Mouse (Mus musculus): ENCODE measurements at regions not wholly inside any gene's neighbourhood (a gene's known extent, or its start where the extent isn't known, plus 50 kb on each side); places are given as distances from the start of the nearest gene placed in this dataset.

DNA sequence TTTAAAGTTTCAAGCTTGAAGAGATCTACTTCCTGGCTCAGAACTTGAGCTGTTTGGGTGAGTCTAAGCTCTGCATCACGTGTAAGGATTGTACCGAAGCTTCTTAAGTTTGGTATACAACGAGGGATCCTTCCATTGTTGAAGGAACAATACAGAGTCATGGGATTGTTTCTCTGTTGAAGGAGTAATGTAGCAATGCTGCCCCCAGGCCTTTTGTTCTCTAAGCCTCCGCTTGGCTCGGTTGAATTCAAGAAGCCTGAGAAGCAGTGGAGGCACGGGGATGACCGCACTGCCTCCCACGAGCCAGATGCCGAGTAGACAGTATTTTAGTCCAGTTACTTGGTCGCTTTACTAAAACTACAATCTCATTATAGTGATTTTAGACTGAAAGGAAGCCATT lies 90.9 kb upstream of the Nampt start:
- DNase-seq (ENCODE audit: low read depth, low spot score): no peak

DNA sequence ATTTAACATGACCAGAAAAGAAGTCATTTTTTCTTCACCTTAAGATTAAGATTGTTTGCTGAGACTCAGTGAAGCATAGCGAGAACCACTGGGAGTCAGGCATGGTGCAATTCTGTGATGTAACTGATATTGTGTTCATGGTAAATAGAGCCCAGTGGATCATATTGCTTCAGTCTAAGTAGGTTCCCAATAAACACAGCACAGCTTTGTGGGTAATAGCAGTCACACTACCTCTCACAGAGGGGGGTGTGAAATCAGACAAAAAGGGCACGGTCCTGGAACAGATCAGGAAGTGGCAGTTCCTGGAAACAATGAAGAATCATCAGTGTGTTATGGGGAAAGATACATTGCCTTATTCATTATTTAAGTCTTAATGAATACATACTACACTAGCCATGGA lies 84.1 kb upstream of the Nampt start:
- DNase-seq (ENCODE audit: low read depth, low spot score): no peak

DNA sequence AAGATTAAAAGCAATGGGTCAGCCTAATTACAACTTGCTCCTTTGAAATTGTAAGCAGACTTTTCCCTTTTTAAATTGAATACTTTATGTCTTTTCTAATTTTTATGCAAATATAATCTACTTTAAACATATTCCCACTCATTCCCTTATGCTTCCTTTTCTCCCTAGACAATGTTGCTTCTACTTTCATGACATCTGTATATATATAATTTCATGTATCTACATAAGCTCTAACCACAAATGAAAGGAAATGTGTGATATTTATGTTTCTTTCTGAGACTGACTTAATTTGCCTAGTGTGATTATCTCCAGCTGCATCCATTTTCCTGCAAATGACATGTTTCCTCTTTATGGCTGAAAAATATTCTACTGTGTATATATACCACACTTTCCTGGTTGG lies 77.9 kb upstream of the Nampt start:
- no peak for DNase-seq (ENCODE audit: low read depth, low spot score)

DNA sequence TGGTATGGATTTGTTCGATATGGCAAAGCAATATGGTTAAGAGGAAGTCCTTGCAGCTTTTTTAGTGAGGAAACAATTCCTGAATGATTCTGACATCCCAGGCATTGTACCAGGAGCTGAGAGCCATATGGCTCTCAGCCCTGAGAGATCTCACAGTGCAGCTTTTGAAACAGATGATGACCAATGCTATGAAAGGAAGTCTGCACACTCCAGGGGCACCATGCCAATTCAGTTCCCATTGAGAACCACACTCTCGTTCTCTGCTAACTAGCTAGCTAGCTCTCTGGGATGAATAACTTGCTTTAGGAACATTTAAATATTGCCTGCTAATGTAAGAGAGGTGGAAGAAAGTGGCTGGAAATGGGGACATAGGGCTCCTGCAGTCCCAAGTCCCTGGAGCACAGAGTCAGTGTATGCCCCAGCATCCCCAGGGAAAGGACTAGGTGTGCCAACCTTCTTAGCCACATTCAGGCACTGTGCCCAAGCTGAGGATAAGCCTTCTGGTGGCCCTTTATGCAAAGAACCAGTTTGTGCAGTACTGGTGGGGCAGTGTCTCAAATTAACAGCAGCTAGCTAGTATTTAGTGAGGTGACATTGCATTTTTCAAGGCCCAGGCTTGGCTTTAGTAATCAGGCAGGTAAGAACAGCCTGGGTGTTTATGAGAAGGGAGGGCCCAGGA lies 61.8 kb upstream of the Nampt start:
- no peak for DNase-seq (ENCODE audit: low read depth, low spot score)

DNA sequence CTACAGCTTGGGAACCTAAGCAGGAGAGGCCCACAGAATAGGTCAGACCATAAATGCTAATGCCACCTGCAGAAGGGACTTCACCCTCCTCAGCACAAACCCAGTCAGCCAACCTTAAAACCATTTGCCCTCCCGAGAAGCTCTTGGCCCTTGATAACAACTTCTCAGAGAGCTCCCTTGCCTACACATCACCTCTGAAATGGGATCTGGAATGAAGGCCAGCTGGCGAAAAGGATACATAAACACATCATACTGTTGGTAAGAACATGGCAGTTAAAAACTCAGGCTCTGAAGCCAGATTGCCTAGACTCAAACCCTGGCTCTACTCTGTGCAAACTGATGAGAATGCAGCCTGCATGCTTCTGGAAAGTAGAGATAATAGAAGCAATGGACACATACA lies 61.2 kb upstream of the Nampt start:
- no peak for DNase-seq (ENCODE audit: low read depth, low spot score)

DNA sequence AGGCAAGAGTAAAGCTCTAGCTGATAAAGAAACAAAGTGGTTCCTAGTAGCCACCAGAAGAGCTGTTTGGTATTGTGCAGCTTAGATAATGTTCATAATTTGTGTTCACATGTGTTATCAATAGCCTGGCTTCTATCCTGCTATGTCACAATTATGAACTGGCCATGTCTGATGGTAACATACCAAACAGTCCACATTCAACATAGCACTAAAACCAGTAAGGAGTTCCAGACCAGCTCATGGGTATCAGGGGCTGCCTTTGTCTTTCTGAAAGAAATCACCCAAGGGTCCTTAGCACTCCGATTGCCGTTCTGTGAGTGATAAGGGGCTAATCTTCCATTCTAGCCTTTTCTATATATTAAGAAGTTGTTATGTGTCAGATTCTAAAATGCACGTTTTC lies 58.7 kb upstream of the Nampt start:
- no peak for DNase-seq (ENCODE audit: low read depth, low spot score)

DNA sequence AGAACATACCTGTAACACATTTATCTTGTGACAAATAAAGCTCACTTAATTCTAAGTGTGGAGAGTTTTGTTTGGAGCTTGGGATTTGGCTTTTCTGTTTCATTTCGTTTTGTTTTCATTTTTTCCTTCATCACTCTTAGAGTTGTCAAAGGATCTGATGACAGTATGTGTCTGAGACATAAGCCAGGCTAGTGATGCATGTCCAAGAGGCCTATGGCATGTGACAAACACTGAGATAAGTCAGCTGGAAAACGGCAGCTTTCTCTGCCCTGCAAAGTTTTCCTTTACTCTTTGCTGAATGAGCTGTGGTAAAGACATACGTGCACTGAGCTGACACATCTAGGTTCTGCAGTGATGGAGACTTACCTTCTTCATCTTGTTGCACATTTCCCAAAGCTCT lies 58.3 kb upstream of the Nampt start:
- no peak for DNase-seq (ENCODE audit: low read depth, low spot score)

DNA sequence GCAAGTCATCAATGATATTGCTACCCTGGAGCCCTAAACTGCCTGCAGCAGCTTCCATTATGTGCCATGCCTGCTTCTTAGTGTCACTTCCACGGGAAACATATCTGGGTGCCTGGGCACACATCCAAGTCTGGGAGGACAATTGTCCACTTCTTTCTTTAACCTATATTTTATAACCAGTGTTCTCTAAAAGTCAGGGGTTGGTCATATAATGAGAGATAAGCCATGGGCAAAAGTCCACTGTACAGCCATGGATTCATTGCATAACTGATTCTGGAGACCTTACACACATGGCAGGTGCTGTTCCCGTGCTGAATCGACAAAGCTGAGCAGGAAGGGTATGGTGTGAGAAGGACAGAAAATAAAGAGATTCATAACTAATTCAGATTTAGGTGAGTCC lies 55.1 kb upstream of the Nampt start:
- no peak for DNase-seq (ENCODE audit: low read depth, low spot score)

DNA sequence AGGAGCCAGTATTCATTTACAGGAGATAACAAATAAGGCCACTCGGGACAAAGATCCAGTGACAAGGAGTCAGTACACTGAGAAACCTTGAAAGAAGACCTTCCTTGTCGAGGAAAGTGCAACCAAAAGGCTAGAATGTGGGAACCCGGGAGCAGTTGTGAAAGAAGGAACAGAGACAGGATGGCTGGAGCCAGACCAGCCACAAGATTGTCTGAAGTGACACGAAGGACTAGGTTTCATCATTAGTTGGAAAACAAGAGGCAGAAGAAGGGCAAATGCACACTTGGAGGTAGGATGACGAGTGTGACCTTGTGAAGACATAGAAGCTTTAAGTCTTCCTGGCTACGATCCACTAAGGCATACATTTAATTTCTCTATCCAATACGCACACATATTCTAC lies 54.6 kb upstream of the Nampt start:
- no peak for DNase-seq (ENCODE audit: low read depth, low spot score)

DNA sequence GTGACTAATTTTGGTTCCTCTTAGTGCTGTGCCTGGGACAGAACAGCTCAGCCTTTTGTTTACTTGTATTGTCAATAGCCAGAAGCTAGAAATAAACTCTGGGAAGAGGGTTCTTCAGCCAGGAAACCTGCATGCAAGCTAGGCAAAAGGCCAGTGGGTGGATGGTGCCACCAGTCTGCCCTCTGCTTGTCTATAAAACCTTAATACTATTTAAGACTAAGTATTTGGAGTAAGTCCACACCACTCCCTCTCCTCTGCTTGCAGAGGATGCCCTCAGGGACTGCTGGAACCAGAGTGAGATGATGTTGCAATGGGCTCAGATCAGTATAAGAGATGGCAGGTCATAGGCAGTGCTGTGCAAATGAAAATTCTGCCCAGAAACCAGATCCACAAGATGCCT lies 53.5 kb upstream of the Nampt start:
- DNase-seq (ENCODE audit: low read depth, low spot score): no peak

DNA sequence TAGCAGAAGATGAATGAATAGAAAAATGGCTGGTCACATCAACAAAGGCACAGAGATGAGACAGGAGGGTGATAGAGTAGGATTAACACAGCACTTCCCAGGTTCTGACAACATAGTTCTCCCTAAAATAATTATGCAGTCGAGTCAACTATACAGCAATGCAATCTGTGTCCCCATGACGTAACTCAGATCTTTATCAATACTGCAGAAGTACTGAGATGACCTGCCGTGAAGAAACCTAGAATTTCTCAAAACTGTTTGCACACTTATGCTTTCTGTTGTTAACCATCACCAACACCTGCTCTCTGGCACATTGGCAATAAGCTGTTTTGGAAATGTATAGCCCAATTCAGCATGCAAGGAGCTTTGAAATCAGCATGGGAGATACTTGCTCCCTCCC lies 52.8 kb upstream of the Nampt start:
- DNase-seq (ENCODE audit: low read depth, low spot score): no peak

DNA sequence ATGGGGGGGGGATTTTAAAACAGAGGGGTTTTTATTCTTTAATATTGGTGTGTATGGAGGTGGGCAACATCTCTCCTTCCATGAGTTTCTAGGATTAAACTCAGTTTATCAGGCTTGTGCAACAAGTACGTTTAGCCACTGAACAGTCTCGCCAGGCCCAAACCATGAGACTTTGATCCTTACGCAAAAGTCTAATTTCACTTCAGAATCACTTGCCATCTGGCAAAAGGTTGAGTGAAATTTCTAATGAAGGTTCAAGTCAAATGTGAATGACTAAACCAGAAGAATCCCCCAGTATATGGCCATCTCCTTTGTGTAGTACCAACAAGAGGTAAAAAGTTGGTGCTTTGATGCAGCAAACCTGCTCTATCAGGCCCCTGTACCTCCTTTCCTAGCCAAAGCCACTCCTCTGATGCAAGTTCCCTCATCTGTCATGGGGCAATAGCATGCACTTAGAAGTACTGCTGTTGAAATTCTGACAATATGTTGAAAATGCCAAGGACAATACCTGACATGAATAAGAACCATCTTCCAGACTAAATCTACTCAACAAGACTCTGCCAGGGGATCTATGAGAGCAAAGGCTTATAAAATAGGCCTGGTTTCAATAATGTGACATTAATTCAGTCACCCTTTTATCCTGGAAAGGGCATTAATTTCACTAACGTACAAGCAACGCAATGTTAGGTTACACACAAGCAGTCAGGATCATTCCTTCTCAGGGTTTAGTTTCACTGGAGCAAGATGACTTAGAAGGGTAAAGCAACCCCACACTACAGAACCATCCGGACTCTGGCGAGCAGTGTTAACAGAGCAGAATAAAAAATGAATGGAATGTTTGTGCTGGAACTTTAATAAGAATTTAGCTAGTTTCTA lies 51.9 kb upstream of the Nampt start:
- no peak for DNase-seq (ENCODE audit: low read depth, low spot score)

DNA sequence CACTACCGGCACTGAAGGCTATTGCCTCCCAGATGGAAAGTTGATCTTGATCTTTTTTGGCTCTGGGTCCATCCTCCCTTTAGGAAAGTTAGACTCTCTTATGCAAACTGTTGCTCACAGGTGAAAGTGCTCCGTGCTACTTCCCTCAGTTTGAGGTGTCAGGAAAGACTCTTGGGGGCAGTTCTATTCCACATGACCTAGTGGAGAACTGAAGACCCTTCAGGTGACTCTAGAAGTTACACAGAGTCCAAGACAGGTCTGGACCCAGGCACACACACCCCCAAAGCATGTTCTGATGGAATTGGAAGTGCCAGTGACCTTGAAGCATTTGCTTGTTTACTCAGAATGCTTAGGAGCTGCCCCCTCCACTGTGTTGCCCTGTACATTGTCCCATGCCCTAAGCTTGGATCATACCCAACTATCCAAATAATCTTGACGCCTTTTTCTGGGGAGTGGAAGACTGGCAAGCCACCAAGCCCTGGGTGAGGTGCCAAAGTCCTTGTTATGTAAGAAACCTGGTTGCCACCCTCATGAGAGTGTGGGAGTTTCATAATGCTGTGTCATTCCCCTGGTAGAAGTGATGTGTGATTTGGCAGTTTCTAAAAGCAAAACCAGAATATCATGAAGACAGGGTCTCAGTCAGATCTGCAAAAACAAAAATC lies 51.1 kb upstream of the Nampt start:
- no peak for DNase-seq (ENCODE audit: low read depth, low spot score)

DNA sequence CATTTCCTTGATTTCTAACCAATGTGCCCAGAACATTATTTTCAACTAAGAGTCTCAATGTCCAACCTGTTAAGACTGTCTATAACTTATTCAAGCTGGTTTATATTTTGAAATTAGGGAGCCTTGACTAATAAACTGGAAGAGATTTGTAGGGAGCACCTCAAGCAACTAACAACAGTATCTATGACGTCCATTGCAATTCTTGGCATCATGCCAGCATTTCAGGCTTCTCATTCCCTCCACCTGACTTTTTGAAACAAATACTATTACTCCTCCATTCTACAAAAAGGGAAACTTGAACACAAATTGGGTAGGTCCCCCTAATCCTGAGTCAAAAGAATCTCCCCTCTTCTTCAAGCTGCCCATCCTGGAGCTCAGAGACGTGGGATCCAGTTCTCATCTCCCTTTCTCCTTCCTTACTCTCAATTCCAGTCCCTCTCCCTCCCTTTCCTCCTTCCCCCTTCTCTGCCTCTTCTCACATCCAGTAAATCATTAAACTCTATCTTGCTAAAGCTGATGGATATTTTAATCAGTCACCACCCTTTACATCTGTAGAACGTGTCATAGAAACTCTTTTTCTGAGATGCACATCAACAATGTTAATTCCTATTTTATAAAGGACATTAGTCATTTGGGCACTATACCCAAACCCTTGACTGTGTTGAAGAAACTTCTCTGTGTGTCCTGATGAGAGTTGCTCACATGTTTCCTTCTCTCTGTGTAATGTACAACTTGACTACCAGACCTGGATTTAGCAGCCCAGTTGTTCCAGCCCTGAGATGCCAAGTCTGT lies 50.4 kb upstream of the Nampt start:
- no peak for DNase-seq (ENCODE audit: low read depth, low spot score)

Data from retina, adult 2 months (tissue).